Mouse (Mus musculus): ENCODE measurements around the gene Fbxw9. TPM values are rescaled to one million over a fixed set of nuclear protein-coding genes. Genes with fewer than 3 reads are reported as not detected.

The Fbxw9 gene
- 34.8 and 35.6 TPM in 2 replicates for polyA plus RNA-seq (2015; fragmentation: Nextera tagmentation; extraction: Ambion mirVana)

GRCm38 (mm10) chr8:85059879-85060616 is at the start of gene Fbxw9:
Gene Fbxw9, plus strand, starts transcription at chr8:85060055.
- whole genome bisulfite sequencing: under 1% methylated on average over 48 of the region's 53 CpGs
- no peaks in the 10 kb centered on the region for H3K27me3 ChIP-seq (replicated peaks; ENCODE audit: insufficient read depth, low read length)
- H3K9me3 ChIP-seq (ENCODE audit: low read length): no peaks in the 10 kb centered on the region
- DNase-seq (ENCODE audit: low spot score) (peak; percentile 94), ATAC-seq (peak; percentile 95)
- H3K27ac ChIP-seq (ENCODE audit: low read length): no peak within 1 kb of the TSS; the same call in 1 of the 2 replicates
- peak within 1 kb of the TSS; percentile 97 for H3K4me2 ChIP-seq (replicated peaks; ENCODE audit: low read depth, low read length)
- no peak for TF ChIP-seq EP300 (IDR thresholded peaks at IDR 0.05)
- TF ChIP-seq CTCF (IDR thresholded peaks at IDR 0.05): no peak
- H3K36me3 ChIP-seq (ENCODE audit: insufficient read depth, low read length): peaks cover 6% of the 10 kb centered on the region; the same call in 1 of the 2 replicates
- peak within 1 kb of the TSS; percentile 53 for H3K9ac ChIP-seq (replicated peaks; ENCODE audit: low read depth)
- peak within 1 kb of the TSS; percentile 76 for H3K4me3 ChIP-seq (ENCODE audit: low read depth, low read length)
- H3K4me1 ChIP-seq (ENCODE audit: insufficient read depth, low read depth, low read length): no peaks in the 10 kb centered on the region

GRCm38 (mm10) chr8:85011242-85011641 is 48.6 kb upstream of the Fbxw9 start:
- ATAC-seq: no peak
- DNase-seq (ENCODE audit: low spot score): no peak
- no peak overlapping the region for H3K4me3 ChIP-seq (ENCODE audit: low read depth, low read length)
- no peak overlapping the region for H3K4me2 ChIP-seq (replicated peaks; ENCODE audit: low read depth, low read length)
- H3K36me3 ChIP-seq (ENCODE audit: insufficient read depth, low read length): no peaks in the 10 kb centered on the region
- H3K27ac ChIP-seq (ENCODE audit: low read length): no peak overlapping the region
- peaks cover 33% of the 10 kb centered on the region for H3K27me3 ChIP-seq (replicated peaks; ENCODE audit: insufficient read depth, low read length)
- H3K9me3 ChIP-seq (ENCODE audit: low read length): no peaks in the 10 kb centered on the region
- no peak overlapping the region for H3K9ac ChIP-seq (replicated peaks; ENCODE audit: low read depth)
- peaks cover 3% of the 10 kb centered on the region; the same call in 1 of the 2 replicates for H3K4me1 ChIP-seq (ENCODE audit: insufficient read depth, low read depth, low read length)
- WGBS: 11% methylated on average over 28 of the region's 28 CpGs
- TF ChIP-seq EP300 (IDR thresholded peaks at IDR 0.05): no peak
- no peak for TF ChIP-seq CTCF (IDR thresholded peaks at IDR 0.05)

- no peaks in the 10 kb centered on the region for H3K9me3 ChIP-seq (ENCODE audit: low read length)
- ATAC-seq: peak; percentile 86
- H3K27me3 ChIP-seq (replicated peaks; ENCODE audit: insufficient read depth, low read length): peaks cover 26% of the 10 kb centered on the region
- H3K27ac ChIP-seq (ENCODE audit: low read length): no peak overlapping the region
- H3K9ac ChIP-seq (replicated peaks; ENCODE audit: low read depth): no peak overlapping the region
- TF ChIP-seq EP300 (IDR thresholded peaks at IDR 0.05) (no peak), CTCF (IDR thresholded peaks at IDR 0.05) (peak; percentile 83)
- peak overlapping the region; percentile 48; the same call in 1 of the 2 replicates for H3K4me2 ChIP-seq (replicated peaks; ENCODE audit: low read depth, low read length)
- DNase-seq (ENCODE audit: low spot score): peak; percentile 88
- H3K36me3 ChIP-seq (ENCODE audit: insufficient read depth, low read length): peaks cover 3% of the 10 kb centered on the region
- H3K4me1 ChIP-seq (ENCODE audit: insufficient read depth, low read depth, low read length): peaks cover 3% of the 10 kb centered on the region; the same call in 1 of the 2 replicates
- WGBS: 4% methylated on average over 26 of the region's 26 CpGs
- peak overlapping the region; percentile 8; the same call in 1 of the 2 replicates for H3K4me3 ChIP-seq (ENCODE audit: low read depth, low read length)
These were observed 46.5 kb upstream of the Fbxw9 start for GRCm38 (mm10) chr8:85013230-85013840.

- DNase-seq (ENCODE audit: low spot score) (no peak), ATAC-seq (no peak)
- TF ChIP-seq EP300 (IDR thresholded peaks at IDR 0.05) (no peak), CTCF (IDR thresholded peaks at IDR 0.05) (no peak)
- H3K4me3 ChIP-seq (ENCODE audit: low read depth, low read length): peak within 1 kb of the TSS; percentile 8; the same call in 1 of the 2 replicates
- 57% methylated on average over 2 of the region's 2 CpGs for WGBS
- H3K4me1 ChIP-seq (ENCODE audit: insufficient read depth, low read depth, low read length): peaks cover 3% of the 10 kb centered on the region; the same call in 1 of the 2 replicates
- H3K27me3 ChIP-seq (replicated peaks; ENCODE audit: insufficient read depth, low read length): peaks cover 21% of the 10 kb centered on the region
- no peak within 1 kb of the TSS for H3K27ac ChIP-seq (ENCODE audit: low read length)
- H3K9ac ChIP-seq (replicated peaks; ENCODE audit: low read depth): no peak within 1 kb of the TSS
- peak within 1 kb of the TSS; percentile 48; the same call in 1 of the 2 replicates for H3K4me2 ChIP-seq (replicated peaks; ENCODE audit: low read depth, low read length)
- H3K9me3 ChIP-seq (ENCODE audit: low read length): no peaks in the 10 kb centered on the region
- peaks cover 7% of the 10 kb centered on the region for H3K36me3 ChIP-seq (ENCODE audit: insufficient read depth, low read length)
These were observed 45.4 kb upstream of the Fbxw9 start, which contains the start of gene Best2 for GRCm38 (mm10) chr8:85014431-85014830. Gene Best2, minus strand, starts transcription at chr8:85014531.

GRCm38 (mm10) chr8:85016724-85017123 is 43.1 kb upstream of the Fbxw9 start:
- Histone ChIP-seq H3K4me1 (ENCODE audit: insufficient read depth, low read depth, low read length) (peaks cover 3% of the 10 kb centered on the region; the same call in 1 of the 2 replicates), H3K9ac (replicated peaks; ENCODE audit: low read depth) (no peak overlapping the region), H3K9me3 (ENCODE audit: low read length) (no peaks in the 10 kb centered on the region), H3K36me3 (ENCODE audit: insufficient read depth, low read length) (peaks cover 8% of the 10 kb centered on the region), H3K27me3 (replicated peaks; ENCODE audit: insufficient read depth, low read length) (peaks cover 8% of the 10 kb centered on the region; the same call in 1 of the 2 replicates), H3K4me3 (ENCODE audit: low read depth, low read length) (no peak overlapping the region), H3K4me2 (replicated peaks; ENCODE audit: low read depth, low read length) (no peak overlapping the region), H3K27ac (ENCODE audit: low read length) (no peak overlapping the region)
- whole genome bisulfite sequencing: 58% methylated on average over 10 of the region's 10 CpGs
- TF ChIP-seq EP300 (IDR thresholded peaks at IDR 0.05) (no peak), CTCF (IDR thresholded peaks at IDR 0.05) (no peak)
- no peak for ATAC-seq
- DNase-seq (ENCODE audit: low spot score): no peak

GRCm38 (mm10) chr8:85017209-85017608 is 42.6 kb upstream of the Fbxw9 start:
- no peaks in the 10 kb centered on the region for H3K9me3 ChIP-seq (ENCODE audit: low read length)

More at GRCm38 (mm10) chr8:85017209-85017608, 42.6 kb upstream of the Fbxw9 start:
- Histone ChIP-seq H3K36me3 (ENCODE audit: insufficient read depth, low read length) (peaks cover 13% of the 10 kb centered on the region), H3K27me3 (replicated peaks; ENCODE audit: insufficient read depth, low read length) (peaks cover 6% of the 10 kb centered on the region; the same call in 1 of the 2 replicates), H3K27ac (ENCODE audit: low read length) (no peak overlapping the region), H3K4me2 (replicated peaks; ENCODE audit: low read depth, low read length) (no peak overlapping the region), H3K9ac (replicated peaks; ENCODE audit: low read depth) (no peak overlapping the region), H3K4me1 (ENCODE audit: insufficient read depth, low read depth, low read length) (peaks cover 3% of the 10 kb centered on the region; the same call in 1 of the 2 replicates), H3K4me3 (ENCODE audit: low read depth, low read length) (no peak overlapping the region)
- TF ChIP-seq CTCF (IDR thresholded peaks at IDR 0.05) (no peak), EP300 (IDR thresholded peaks at IDR 0.05) (no peak)
- 45% methylated on average over 5 of the region's 5 CpGs for WGBS
- no peak for DNase-seq (ENCODE audit: low spot score)
- no peak for ATAC-seq

All from lung, postnatal 0 days (tissue).